Mouse (Mus musculus) erythroblast, embryonic 14.5 days (primary cell): ENCODE measurements around the gene Atp5s. TPM values are rescaled to one million over a fixed set of nuclear protein-coding genes. Genes with fewer than 3 reads are reported as not detected.

Experiments used
- H3K27me3 ChIP-seq: 2 replicates; pipeline ENCODE4 v1.6.1; 2012; ENCODE audit warnings: inconsistent platforms; ENCODE audit not compliant: control insufficient read depth
- H3K36me3 ChIP-seq: 2 replicates; pipeline ENCODE4 v1.6.1; 2012; ENCODE audit warnings: mild to moderate bottlenecking, inconsistent platforms; ENCODE audit not compliant: control insufficient read depth
- H3K4me1 ChIP-seq: 2 replicates; pipeline ENCODE4 v1.6.1; 2012; ENCODE audit warnings: inconsistent platforms; ENCODE audit not compliant: control insufficient read depth
- H3K4me3 ChIP-seq: replicated peaks from 2 replicates; pipeline ENCODE3; 2012; ENCODE audit warnings: moderate library complexity, mild to moderate bottlenecking, inconsistent platforms
- H3K9me3 ChIP-seq: 2 replicates; pipeline ENCODE4 v1.6.1; 2012; ENCODE audit warnings: low read length, inconsistent platforms, mixed read lengths; ENCODE audit not compliant: control insufficient read depth
- GATA1 ChIP-seq: IDR thresholded peaks from 2 replicates; pipeline ENCODE4 v1.6.1; 2012; ENCODE audit warnings: low read length, inconsistent platforms, mixed read lengths
- TAL1 ChIP-seq: IDR thresholded peaks from 3 replicates; pipeline ENCODE4 v1.6.1; 2012; ENCODE audit warnings: low read length, inconsistent platforms, mixed read lengths
- polyA plus RNA-seq: library from polyadenylated mRNA; stranded (reverse); fragments of >175 nt; gene quantifications from 2 replicates; pipeline ENCODE4 v1.2.3, GENCODE M21; 2012

Gene Atp5s
- polyA plus RNA-seq, 1 experiment = 1.2 TPM

- TF ChIP-seq TAL1 (peak; percentile 94), GATA1 (peak; percentile 96)
- H3K4me3 ChIP-seq = peak overlapping the region; percentile 59
- peaks cover 84% of the 10 kb centered on the region for H3K4me1 ChIP-seq
- no peaks in the 10 kb centered on the region for H3K27me3 ChIP-seq
- peaks cover 2% of the 10 kb centered on the region for H3K9me3 ChIP-seq
- peaks cover 34% of the 10 kb centered on the region for H3K36me3 ChIP-seq
Measured at GRCm38 (mm10) chr12:69757418-69758141, 32.8 kb downstream of the Atp5s start.

DNA sequence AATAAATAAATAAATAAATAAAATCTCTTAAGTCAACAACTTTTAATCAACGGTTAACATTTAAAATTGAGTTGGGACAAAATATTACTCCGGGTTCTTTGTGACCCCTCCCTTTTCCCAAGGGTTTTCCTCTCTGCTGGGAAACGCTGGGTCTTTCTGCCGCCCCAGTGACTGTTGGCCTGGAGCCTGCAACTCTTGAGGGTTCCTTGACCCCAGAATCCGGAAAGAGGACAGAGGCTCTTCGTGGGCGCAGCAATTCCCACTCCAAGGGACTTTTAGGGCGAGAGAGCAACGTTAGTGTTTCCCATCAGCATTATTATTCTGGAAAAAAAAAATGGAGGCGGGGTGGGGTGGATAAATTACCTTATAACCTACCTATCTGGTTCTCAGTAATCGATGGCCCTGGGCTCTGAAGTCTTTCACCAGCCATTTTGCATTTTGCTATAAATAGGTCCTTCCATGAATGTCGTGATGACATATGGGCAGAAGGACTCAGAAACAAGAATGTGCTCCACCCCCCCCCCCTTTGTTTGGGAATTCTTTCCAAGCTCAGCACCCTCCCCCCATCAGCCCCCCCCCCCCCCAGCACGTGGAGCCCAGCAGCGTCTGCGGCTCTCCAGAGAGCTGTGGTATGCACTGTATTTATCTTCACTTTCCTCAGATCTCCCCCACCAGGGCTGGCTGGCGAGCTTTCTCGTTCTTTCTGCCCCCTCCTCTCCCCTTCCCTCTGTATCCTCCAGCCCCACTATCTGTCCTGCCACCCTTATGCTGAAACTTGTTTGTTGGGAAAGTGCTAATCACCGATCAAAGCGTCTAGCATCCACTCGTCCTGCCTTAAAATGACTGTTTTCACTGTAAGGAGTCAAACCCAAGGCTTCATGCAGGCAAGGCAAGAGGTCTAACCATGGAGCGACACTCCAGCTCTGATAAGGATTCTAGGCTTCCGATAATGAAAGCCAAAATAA, 33.8 kb downstream of the Atp5s start:
- no peaks in the 10 kb centered on the region for H3K27me3 ChIP-seq
- H3K4me3 ChIP-seq = peak overlapping the region; percentile 59
- TF ChIP-seq GATA1 = peak; percentile 65
- no peak for TF ChIP-seq TAL1
- H3K36me3 ChIP-seq = peaks cover 38% of the 10 kb centered on the region
- peaks cover 3% of the 10 kb centered on the region for H3K9me3 ChIP-seq
- H3K4me1 ChIP-seq = peaks cover 92% of the 10 kb centered on the region

GRCm38 (mm10) chr12:69759267-69759885, 34.6 kb downstream of the Atp5s start:
- H3K9me3 ChIP-seq = peaks cover 3% of the 10 kb centered on the region
- H3K4me3 ChIP-seq = peak overlapping the region; percentile 59
- peaks cover 31% of the 10 kb centered on the region for H3K36me3 ChIP-seq
- peak; percentile 84 for TF ChIP-seq TAL1
- TF ChIP-seq GATA1 = peak; percentile 76
- H3K27me3 ChIP-seq = no peaks in the 10 kb centered on the region
- H3K4me1 ChIP-seq = peaks cover 90% of the 10 kb centered on the region

DNA sequence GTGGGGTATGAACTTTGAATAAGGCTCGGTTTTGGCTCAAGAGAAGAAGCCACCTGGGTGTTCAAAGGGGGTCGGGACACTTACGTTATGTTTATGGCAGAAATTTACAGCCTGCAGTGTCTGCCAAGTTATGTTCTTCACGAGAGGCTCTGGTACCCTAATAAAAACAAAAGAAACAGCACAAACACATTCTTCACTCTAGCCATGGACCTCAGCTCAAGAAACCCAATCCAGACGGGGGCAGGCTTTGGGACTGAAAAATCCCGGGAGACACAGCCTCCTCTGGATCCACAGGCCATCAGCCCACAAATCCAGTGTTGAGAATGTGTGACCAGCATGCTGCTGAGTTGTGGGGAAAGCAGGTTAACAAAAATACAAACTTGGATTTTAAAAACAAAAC, 35.3 kb downstream of the Atp5s start:
- peaks cover 86% of the 10 kb centered on the region for H3K4me1 ChIP-seq
- H3K9me3 ChIP-seq = peaks cover 3% of the 10 kb centered on the region
- peaks cover 28% of the 10 kb centered on the region for H3K36me3 ChIP-seq
- TF ChIP-seq GATA1 (no peak), TAL1 (no peak)
- H3K27me3 ChIP-seq = no peaks in the 10 kb centered on the region
- peak overlapping the region; percentile 16 for H3K4me3 ChIP-seq

GRCm38 (mm10) chr12:69760743-69761406, 36.1 kb downstream of the Atp5s start:
- no peak overlapping the region for H3K4me3 ChIP-seq

DNA sequence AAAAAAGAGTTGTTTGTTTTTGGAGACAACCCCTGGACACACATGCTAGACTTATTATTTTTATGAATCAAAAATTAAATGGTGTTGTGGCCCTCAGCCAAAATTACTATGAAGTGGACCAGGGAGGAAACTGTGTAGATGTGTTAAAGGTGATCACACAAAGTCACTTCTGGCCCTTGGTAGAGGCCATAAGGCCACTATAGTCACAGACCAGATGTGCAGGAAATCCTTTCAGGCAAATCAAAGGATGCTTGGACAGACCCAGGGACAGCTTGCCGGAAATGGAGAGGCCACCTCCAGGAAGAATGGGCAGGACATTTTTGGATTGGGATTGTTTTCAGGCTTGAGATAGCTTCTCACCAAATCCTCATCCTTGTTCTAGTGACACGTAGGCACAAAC, 36.9 kb downstream of the Atp5s start:
- Histone ChIP-seq H3K9me3 (peaks cover 3% of the 10 kb centered on the region), H3K27me3 (no peaks in the 10 kb centered on the region), H3K36me3 (peaks cover 22% of the 10 kb centered on the region), H3K4me1 (peaks cover 79% of the 10 kb centered on the region), H3K4me3 (no peak overlapping the region)
- no peak for TF ChIP-seq GATA1
- TF ChIP-seq TAL1 = no peak

More at GRCm38 (mm10) chr12:69760743-69761406, 36.1 kb downstream of the Atp5s start:
- Histone ChIP-seq H3K9me3 (peaks cover 3% of the 10 kb centered on the region), H3K27me3 (no peaks in the 10 kb centered on the region), H3K36me3 (peaks cover 26% of the 10 kb centered on the region), H3K4me1 (peaks cover 79% of the 10 kb centered on the region)
- no peak for TF ChIP-seq GATA1
- no peak for TF ChIP-seq TAL1

- Histone ChIP-seq H3K36me3 (peaks cover 21% of the 10 kb centered on the region), H3K4me1 (peaks cover 70% of the 10 kb centered on the region), H3K27me3 (no peaks in the 10 kb centered on the region), H3K9me3 (peaks cover 6% of the 10 kb centered on the region), H3K4me3 (no peak overlapping the region)
- TF ChIP-seq TAL1 = no peak
- TF ChIP-seq GATA1 = no peak
Measured at GRCm38 (mm10) chr12:69765543-69765942, 40.8 kb downstream of the Atp5s start.

GRCm38 (mm10) chr12:69766185-69766904, 41.6 kb downstream of the Atp5s start:
- TF ChIP-seq GATA1 = no peak
- peaks cover 7% of the 10 kb centered on the region for H3K9me3 ChIP-seq
- H3K4me1 ChIP-seq = peaks cover 65% of the 10 kb centered on the region
- no peaks in the 10 kb centered on the region for H3K27me3 ChIP-seq
- no peak overlapping the region for H3K4me3 ChIP-seq
- peaks cover 13% of the 10 kb centered on the region for H3K36me3 ChIP-seq
